Mouse (Mus musculus) A20 (cell line): ENCODE measurements around the gene Naif1.

Experiments used
- DNase-seq: peaks from one replicate; pipeline ENCODE4 v3.0.0-alpha.2; 2011; ENCODE audit warnings: low read depth, low spot score

The Naif1 gene

GRCm38 (mm10) chr2:32449761-32450754, at the start of gene Naif1:
Naif1 (plus strand) TSS chr2:32450457.
- peak; percentile 79 for DNase-seq

- peak; percentile 93 for DNase-seq
Observed at GRCm38 (mm10) chr2:32404663-32405062, 45.6 kb upstream of the Naif1 start.

- DNase-seq, result no peak
Observed at GRCm38 (mm10) chr2:32407144-32407824, 43.0 kb upstream of the Naif1 start.

DNA sequence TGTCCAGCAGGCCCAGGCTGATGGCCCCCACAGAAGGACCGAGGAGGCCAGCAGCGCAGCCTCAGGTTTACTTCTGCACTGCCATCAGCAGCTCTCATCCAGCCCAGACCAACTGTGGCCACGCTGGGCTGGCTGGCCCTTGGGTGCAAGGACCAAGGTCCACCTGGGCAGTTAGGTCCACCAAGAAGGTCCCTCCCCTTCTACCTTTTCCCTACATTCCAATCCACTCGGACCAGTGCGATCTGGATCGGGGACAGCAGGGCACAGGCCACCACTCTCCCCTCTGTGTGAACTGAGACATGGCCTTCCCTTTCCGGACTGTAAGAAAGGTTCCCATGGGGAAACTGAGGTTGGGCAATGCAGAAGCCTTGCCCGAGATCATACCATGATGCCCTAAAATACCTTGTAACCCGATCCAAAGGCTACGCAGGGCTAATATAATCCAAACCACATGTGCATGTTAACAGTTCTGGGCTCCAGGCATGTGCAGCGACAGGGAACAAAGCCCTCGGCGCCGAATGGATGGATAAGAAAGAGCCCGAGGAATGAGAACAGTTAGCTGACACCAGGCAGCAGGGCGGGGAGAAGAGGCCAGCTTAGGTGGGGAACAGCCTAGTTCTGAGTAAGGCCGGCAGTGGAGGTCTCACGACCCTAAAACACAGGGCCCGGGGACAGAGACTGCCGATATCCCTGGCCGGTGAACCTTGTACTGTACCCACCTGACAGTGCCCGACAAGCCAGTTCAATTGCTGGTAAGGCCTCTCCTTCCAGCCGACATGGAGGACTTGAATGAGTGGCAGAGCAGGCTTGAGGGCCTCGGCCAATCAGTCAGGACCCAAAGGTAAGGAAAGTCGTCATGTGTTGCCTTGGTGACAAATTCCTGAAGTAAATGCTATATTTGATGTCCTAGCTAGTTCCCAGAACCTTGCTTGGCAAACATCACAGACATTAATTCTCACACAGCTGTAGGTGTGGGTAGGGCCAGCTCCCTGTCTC, 41.5 kb upstream of the Naif1 start:
- DNase-seq, result no peak

- no peak for DNase-seq
Observed at GRCm38 (mm10) chr2:32411407-32411806, 38.9 kb upstream of the Naif1 start.

DNA sequence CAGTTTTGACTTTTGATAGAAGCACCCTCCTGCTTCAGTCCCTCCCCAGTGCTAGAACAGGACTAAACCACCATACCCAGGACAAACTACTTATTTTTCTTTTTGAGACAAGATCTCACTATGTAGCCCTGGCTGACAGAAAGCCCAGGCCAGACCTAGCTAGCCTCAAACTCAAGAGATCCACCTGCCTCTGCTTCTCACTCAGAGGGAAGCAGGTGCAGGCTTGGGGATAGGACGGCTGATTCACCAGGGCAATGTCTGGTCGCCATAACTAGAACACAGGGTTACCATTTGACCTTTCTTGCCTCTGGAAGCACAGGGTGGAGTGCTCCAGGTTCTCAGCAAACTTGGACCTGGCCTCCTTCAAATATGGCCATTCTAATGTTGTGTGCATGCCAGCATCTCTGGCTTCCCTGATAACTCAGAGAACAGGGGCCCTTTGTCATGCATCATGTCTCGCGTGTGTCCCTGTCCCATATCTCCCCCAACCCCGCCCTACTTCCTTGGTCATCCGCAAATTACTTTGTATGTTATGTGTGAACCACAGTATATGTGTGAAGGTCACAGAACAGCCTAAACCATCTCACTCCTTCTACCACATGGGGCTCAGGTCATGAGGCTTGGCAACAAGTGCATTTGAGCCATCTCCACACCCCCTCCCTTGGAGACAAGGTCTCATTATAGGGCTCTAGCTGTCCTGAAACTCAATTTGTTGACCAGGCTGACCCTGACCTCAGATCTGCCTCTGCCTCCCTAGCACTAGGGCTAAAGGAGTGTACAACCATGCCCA, 37.3 kb upstream of the Naif1 start:
- DNase-seq, result no peak

- DNase-seq, result no peak
Observed at GRCm38 (mm10) chr2:32413936-32414335, 36.3 kb upstream of the Naif1 start.

DNA sequence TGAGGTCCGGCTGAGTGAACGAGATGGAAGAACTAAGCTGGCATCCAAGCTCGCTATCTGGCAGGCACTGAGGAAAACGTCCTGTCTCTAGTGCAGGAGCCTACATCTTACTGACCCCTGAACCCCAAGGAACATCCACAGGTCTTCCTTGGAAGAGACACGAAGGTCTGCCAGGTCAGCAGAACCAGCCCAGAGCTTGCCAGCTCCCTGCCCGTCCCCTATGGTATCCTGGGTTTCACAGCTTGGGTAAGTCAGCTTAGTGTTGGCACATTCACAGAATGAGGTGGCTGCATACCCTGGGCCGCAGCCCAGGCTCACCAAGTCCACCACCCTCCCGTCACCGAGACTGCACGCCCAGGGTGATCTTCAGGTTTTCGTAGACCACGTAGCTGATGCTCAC, 34.5 kb upstream of the Naif1 start:
- DNase-seq, result no peak

- DNase-seq, result no peak
Observed at GRCm38 (mm10) chr2:32416556-32416955, 33.7 kb upstream of the Naif1 start.

DNA sequence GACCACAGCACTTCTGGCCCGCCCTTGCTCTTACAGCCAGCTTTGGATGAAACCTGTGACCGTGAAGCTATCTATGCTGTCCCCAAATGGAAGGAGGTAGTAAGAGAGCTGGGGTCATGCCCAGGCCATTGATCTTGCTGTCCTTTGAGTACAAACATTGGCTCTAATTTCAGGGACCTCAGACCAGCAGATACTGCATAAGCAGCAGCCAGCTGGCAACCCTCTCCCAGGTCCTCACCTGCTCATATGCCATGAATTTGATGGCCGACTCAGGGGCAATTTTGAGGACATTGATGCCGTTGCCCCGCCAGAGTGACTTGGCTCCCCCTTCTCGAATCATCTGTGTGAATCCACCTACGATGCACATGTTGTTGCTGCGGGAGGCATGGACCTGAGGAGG, 32.8 kb upstream of the Naif1 start:
- DNase-seq, result no peak

- DNase-seq, result no peak
Observed at GRCm38 (mm10) chr2:32418430-32419151, 31.7 kb upstream of the Naif1 start.

DNA sequence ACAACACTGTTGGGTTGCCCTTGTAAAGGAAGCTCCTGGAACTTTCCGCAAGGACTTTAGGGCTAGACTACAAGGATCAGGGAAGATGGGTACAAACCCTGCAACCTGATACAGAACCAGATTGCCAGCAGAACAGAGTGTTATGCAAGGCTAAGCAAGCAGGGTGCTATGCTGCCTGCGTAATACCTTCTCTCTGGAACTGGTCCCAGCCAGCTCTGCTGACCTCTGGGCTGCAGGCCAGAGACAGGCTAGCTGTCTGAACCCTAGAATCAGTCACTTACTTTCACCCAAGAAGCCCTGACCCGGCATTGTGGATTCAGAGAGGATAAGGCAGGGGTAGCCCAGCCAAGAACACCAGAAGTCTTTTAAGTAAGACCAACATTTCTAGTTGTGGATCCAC, 30.9 kb upstream of the Naif1 start:
- no peak for DNase-seq

- no peak for DNase-seq
Observed at GRCm38 (mm10) chr2:32420066-32420608, 30.1 kb upstream of the Naif1 start.

- no peak for DNase-seq
Observed at GRCm38 (mm10) chr2:32420647-32421046, 29.6 kb upstream of the Naif1 start.

DNA sequence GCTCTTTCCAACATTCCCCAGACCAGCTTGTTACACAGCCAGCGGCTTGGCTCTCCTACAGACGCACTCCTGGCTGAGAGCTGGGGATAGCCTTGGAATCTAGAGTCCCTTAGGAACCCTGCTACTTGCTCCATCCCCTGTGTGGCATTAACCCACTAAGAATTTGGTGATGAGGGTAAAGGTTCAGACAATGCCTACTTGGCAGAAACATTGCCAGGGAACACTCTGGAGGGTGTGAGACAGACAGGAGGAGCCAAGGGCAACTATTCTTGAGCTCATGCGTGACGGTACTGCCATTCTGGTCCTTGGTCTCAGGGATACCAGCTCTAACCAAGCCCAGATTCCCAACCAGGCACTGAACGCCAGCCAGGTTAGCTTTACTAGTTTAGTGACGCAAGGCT, 28.4 kb upstream of the Naif1 start:
- no peak for DNase-seq

DNA sequence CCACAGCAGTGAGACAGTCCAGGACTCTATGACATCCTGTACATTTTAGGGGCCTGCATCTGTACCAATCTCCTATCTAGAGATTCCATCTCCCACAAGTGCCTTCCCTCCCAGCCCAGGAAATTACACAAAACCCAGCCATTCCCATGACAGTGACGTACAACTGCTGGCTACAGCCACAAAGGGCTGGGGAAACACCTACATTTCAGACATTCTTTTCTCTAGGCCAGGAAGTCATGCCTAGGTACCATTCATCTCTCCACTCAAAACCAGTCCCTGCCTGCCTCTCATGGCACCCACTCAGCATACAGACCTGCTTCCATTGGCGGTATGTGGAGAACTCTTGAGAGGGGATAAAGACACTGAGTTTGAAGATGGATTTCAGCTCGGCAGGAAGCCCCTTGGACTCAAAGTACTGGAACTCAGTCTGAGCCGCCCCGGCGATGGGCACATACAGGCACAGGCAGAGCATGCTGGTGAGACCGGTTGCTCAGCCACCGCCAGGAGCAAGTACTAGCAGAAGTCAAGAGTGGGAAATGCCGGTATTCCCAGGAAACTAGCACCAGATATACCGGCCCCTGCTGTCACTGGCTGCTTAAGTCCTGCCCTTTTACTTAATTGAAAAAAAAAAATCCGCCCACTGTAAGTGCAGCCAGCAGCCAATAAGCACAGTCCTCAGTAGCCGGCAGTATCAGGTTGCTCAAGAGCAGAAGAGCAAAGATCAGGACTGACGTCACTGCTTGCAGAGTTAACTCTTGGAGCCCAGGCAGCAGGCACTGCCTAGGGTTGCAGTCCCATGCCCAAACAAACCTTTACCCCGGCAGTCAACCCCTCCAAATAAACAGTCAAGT, 26.6 kb upstream of the Naif1 start:
- DNase-seq, result no peak

- no peak for DNase-seq
Observed at GRCm38 (mm10) chr2:32424796-32425195, 25.5 kb upstream of the Naif1 start.

GRCm38 (mm10) chr2:32425568-32425967, 24.7 kb upstream of the Naif1 start:
- DNase-seq, result no peak

DNA sequence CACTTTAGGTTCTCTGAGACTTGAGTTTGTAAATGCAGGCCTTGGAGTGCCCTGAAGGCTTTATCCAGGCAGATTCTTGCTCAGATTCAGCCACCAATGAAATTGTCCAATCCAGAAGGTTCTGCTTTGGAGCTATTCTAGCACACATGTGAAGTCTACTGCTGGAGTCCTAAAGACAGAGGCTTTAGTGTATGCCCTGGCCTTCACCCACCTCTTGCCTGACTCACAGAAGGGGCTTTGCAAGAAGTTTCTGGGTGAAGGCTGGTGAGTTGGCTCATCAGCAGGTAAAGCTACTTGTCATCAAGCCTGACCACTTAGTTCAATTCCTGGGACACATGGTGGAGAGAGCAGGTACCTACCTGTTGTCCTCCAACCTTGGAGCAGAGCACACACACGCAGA, 24.1 kb upstream of the Naif1 start:
- no peak for DNase-seq
